Mouse (Mus musculus) naive thymus-derived CD4-positive, alpha-beta T cell, adult 5 months (primary cell): Measurements from ENCODE around the gene Thtpa. TPM values are rescaled to one million over a fixed set of nuclear protein-coding genes. Genes with fewer than 3 reads are reported as not detected.

Source experiments
- polyA plus RNA-seq: library from polyadenylated mRNA; unstranded; fragments of 100-300 nt; shearing (Covaris generic); gene quantifications from one replicate; pipeline ENCODE4 v1.2.1, GENCODE M21; 2017

Thtpa gene
- 3.3 TPM for polyA plus RNA-seq

GRCm38 (mm10) chr14:55094704-55095231, at the start of gene Thtpa:
Thtpa (plus strand) TSS chr14:55094784.

DNA sequence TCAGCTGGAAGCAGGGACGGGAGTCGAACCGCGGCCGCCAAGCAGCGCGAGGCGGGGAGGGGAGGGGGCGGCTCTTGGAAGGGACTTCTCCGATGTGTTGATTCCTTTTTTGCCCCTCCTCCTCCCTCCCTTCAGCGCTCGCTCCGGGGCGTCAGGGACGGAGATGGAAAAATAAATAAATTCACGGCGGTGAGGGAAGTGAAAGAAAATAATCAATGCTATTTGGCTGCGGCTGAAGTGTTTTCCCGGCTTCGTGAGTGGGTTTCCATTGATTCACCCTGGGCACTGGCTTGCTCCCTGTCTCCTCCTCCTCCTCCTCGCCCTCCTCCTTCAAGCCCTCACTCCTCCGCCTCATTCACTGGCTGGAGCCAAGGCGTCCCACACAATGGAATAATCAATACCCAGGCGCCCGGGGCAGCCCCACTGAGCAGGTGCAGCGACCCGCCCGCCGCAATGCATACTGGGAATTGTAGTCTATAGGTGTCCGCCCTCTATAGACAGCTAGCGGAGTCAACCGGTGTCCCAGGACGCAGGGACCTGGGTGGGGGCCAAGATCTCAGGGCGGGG, 2.5 kb upstream of the Thtpa start, which contains the start of gene Zfhx2:
Gene Zfhx2 (minus strand): TSS at position 314 of the 567 bp plus-strand sequence.

DNA sequence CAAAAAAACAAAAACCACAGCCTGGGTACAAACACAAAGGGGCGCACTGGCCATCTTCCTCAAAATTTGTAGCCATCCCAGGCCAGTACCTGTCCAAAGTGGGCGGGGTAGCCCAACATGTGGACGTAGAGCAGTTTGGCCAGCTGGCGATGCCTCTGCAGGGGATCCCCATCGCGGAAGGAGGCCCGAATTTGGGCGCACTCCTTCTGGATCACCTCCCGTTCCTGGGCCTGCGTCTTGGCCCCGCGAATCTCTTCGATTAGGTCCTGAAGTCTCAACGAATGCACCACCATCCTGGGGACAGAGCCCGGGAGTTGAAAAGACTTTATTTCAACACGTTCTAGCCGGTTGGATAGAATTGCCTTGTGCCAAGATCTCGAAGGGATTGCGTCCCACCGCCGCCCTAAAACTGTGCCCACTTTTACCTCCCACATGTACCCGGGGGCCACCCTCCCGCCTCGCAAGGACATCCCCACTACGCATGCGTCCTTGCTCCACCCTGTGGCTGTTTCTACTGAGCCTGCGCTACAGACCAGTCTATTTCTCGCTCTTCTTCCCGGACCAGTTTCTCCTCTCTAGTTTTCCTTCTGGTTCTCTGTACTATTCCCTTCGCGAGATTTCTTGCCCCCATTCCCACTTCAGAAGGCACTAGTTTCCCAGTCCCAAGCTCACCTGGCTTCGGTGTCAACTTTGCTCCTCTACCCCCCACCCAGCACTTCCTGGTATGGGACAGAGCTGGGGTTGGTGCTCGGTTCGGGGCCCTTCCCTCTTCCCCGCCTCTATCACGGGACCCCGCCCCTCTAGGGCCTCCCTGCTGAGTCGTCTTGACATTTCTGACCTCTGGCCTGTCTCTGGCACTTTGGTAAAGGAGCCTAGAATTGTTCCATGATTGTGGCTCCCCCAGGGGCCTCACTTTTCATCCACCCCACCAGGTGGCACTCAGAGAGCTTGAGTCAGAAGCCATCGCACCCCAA, 11.5 kb downstream of the Thtpa start, which contains the start of gene Ap1g2:
Gene Ap1g2 (minus strand): TSS at position 758 of the 974 bp plus-strand sequence.

GRCm38 (mm10) chr14:55116425-55117200, 22.0 kb downstream of the Thtpa start, which contains the start of gene Jph4:
Jph4 (minus strand) TSS chr14:55116935.

Other genes starting within 250 kb of the Thtpa start
- 3.7 TPM for gene Homez, start 223.8 kb upstream of the Thtpa start, polyA plus RNA-seq
- 2.7 TPM for gene Ppp1r3e, start 217.2 kb upstream of the Thtpa start, polyA plus RNA-seq
- gene Bcl2l2, start 211.4 kb upstream of the Thtpa start, polyA plus RNA-seq, result 0.25 TPM
- not detected for gene Gm20521, start 211.3 kb upstream of the Thtpa start, polyA plus RNA-seq
- gene Pabpn1, start 202.3 kb upstream of the Thtpa start, polyA plus RNA-seq, result 229 TPM
- gene Slc22a17, start 181.7 kb upstream of the Thtpa start, polyA plus RNA-seq, result 2.7 TPM
- not detected for gene Efs, start 168.7 kb upstream of the Thtpa start, polyA plus RNA-seq
- gene Il25, start 162.1 kb upstream of the Thtpa start, polyA plus RNA-seq, result not detected
- not detected for gene Cmtm5, start 158.5 kb upstream of the Thtpa start, polyA plus RNA-seq
- not detected for gene Myh6, start 127.9 kb upstream of the Thtpa start, polyA plus RNA-seq
- gene Gm17428, start 117.9 kb upstream of the Thtpa start, polyA plus RNA-seq, result not detected
- gene Myh7, start 100.2 kb upstream of the Thtpa start, polyA plus RNA-seq, result not detected
- gene Ngdn, start 79.3 kb upstream of the Thtpa start, polyA plus RNA-seq, result 144 TPM
- 4.0 TPM for gene Zfhx2, start 2.5 kb upstream of the Thtpa start, polyA plus RNA-seq
- 137 TPM for gene Ap1g2, start 11.8 kb downstream of the Thtpa start, polyA plus RNA-seq
- not detected for gene Jph4, start 22.2 kb downstream of the Thtpa start, polyA plus RNA-seq
- gene Dhrs2, start 127.2 kb downstream of the Thtpa start, polyA plus RNA-seq, result not detected